Mouse (Mus musculus) layer of hippocampus, adult 11-12 months (tissue): ENCODE data around the gene Xrn1.
"Not testable (repeated sequence)": the region's sequence is repeated elsewhere in the genome, so short reads cannot be mapped to it uniquely, and the experiment has no call there.

Experiments used
- DNase-seq: peaks from one replicate; pipeline ENCODE4 v3.0.0; 2022; ENCODE audit warnings: low spot score

The Xrn1 gene

GRCm38 (mm10) chr9:95954585-95955461 is at the start of gene Xrn1:
Gene Xrn1 (plus strand): TSS chr9:95954760.
- peak; percentile 90 for DNase-seq

GRCm38 (mm10) chr9:95932855-95933254 is 21.7 kb upstream of the Xrn1 start:
- DNase-seq, result no peak

GRCm38 (mm10) chr9:95953658-95954057 is 902 bp upstream of the Xrn1 start:
- no peak for DNase-seq

GRCm38 (mm10) chr9:95954226-95954584 is 355 bp upstream of the Xrn1 start:
- no peak for DNase-seq

GRCm38 (mm10) chr9:95957611-95958010 is 3.1 kb downstream of the Xrn1 start:
- no peak for DNase-seq

GRCm38 (mm10) chr9:95958041-95958730 is 3.6 kb downstream of the Xrn1 start:
- DNase-seq, result no peak

- not testable (repeated sequence) for DNase-seq
Measured at GRCm38 (mm10) chr9:95958731-95959105, 4.2 kb downstream of the Xrn1 start.

GRCm38 (mm10) chr9:95959246-95959645 is 4.7 kb downstream of the Xrn1 start:
- no peak for DNase-seq

- no peak for DNase-seq
Measured at GRCm38 (mm10) chr9:95959732-95960428, 5.3 kb downstream of the Xrn1 start.

GRCm38 (mm10) chr9:95961058-95961457 is 6.5 kb downstream of the Xrn1 start:
- DNase-seq, result no peak

- no peak for DNase-seq
Measured at GRCm38 (mm10) chr9:95964037-95964436, 9.5 kb downstream of the Xrn1 start.

- DNase-seq, result no peak
Measured at GRCm38 (mm10) chr9:95978279-95978678, 23.7 kb downstream of the Xrn1 start.

- DNase-seq, result no peak
Measured at GRCm38 (mm10) chr9:95979896-95980295, 25.3 kb downstream of the Xrn1 start.

- DNase-seq, result no peak
Measured at GRCm38 (mm10) chr9:95992255-95992654, 37.7 kb downstream of the Xrn1 start.

GRCm38 (mm10) chr9:96004455-96004854 is 49.9 kb downstream of the Xrn1 start:
- DNase-seq, result no peak

- DNase-seq, result no peak
Measured at GRCm38 (mm10) chr9:96010664-96011063, 56.1 kb downstream of the Xrn1 start.

- no peak for DNase-seq
Measured at GRCm38 (mm10) chr9:96023921-96024320, 69.4 kb downstream of the Xrn1 start.

GRCm38 (mm10) chr9:96027913-96028312 is 73.4 kb downstream of the Xrn1 start:
- DNase-seq, result no peak

- DNase-seq, result peak; percentile 24
Measured at GRCm38 (mm10) chr9:96028818-96029217, 74.3 kb downstream of the Xrn1 start.

GRCm38 (mm10) chr9:96029886-96030285 is 75.3 kb downstream of the Xrn1 start:
- DNase-seq, result no peak

- DNase-seq, result no peak
Measured at GRCm38 (mm10) chr9:96035371-96036086, 81.0 kb downstream of the Xrn1 start.

GRCm38 (mm10) chr9:96044214-96044613 is 89.7 kb downstream of the Xrn1 start:
- no peak for DNase-seq
